Mouse (Mus musculus): ENCODE measurements around the gene Ipo5.

Gene Ipo5

DNA sequence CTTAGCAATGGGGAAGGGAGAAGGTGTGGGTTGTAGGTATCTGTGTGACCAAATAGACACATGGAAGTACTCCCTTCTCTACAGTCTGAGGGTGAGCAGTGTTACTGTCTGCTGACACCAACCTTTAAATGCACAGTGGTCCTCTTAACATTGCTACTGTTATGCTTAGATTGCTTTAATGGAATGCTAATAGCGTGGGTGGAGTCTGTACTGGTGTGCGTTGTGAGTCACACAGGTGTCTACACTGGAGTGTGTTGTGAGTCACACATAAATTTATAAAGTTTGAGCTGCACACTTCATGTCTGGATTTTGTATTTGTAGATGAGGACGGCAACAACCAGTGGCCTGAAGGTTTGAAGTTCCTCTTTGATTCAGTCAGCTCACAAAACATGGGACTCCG, 10.8 kb downstream of the Ipo5 start:
- in situ Hi-C loops (cut with MboI; ENCODE audit: low sequenced_read_pairs): no loop called here

DNA sequence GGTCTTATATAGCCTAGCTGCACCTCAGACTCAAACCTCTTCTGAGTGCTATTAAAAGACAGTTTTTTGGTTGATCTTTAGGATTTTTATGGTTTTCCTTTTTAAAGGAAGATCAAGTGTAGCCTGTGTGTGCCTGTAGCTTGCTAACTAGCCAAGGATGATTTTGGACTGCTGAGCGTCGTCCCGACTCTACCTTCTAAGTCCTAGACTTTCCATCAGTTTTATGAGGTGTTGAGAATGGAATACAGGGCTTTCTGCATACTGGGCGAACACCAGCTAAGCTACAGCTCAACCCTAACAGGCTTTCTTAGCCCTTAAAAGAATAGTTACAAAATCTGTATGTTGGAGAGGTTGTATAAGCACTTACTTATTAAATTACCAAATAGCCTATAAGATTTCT, 13.0 kb downstream of the Ipo5 start:
- in situ Hi-C loops (cut with MboI; ENCODE audit: low sequenced_read_pairs): no loop called here

DNA sequence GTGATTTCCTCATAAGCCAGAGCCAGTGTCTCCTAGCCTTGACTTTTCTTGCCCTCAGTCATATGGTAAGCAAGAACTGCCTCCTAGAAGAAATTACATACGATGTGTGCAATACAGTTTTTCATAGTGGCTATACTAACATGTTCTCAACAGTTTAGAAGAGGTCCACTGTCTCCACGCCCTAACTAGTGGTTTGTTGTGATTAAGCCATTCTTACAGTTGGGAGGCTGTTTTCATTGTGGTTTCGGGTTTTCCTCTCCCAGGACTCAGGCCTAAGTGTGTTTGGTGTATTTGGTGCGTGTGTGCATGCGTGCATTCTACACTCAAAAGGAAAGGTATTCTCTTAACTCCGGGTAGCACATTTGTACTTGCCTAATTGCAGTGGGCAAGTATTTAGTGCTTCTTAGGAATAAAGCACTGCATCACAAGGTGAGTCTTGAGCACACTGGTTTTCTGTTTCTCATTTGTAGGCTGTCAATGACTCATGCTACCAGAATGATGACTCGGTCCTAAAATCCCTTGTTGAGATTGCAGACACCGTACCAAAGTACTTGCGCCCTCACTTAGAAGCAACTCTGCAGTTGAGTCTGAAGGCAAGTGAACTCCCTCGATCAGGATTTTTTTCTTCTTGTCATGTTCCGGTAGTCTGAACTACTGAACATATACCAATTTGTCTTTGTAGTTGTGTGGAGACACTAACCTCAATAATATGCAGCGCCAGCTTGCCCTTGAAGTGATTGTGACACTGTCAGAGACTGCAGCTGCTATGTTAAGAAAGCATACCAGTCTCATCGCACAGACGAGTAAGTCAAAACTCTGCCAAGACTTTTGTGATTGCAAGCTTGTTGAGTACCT, 14.9 kb downstream of the Ipo5 start:
- in situ Hi-C loops (cut with MboI; ENCODE audit: low sequenced_read_pairs): no loop called here

DNA sequence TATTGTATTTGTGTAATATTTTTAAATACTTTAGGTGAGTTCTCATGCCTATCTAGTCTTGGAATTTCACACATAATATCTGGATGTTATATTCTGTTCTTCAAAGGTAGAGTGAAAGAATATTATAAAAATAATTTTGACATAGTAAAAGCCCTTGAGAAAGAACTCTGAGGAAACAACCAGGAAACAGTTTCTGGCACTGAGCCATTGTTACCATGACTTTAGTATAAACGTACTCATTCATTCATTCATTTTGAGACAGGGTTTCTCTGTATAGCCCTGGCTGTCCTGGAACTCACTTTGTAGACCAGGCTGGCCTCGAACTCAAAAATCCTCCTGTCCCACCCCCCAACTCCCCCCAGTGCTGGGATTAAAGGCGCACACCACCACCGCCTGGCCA, 20.2 kb downstream of the Ipo5 start:
- in situ Hi-C loops (cut with MboI; ENCODE audit: low sequenced_read_pairs): no loop called here

DNA sequence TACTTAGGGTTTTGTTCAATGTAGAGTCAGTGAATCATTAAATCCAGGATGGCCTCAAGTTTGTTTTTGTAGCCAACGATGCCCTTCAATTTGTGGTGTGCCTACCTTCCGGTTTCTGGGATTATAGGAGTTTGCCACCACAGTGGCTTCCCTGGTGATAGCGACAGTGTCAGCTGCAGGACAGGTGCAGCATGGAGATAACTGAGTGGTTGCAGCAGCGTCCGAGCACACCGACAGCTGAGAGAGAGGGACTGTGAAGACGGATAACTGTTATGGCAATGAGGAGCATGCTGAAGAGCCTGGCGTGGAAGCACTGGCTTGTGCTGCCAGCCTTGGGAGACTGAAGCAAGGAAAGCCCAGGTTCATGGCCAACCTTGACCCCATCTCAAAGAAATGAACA, 22.6 kb downstream of the Ipo5 start:
- in situ Hi-C loops (cut with MboI; ENCODE audit: low sequenced_read_pairs): no loop called here

DNA sequence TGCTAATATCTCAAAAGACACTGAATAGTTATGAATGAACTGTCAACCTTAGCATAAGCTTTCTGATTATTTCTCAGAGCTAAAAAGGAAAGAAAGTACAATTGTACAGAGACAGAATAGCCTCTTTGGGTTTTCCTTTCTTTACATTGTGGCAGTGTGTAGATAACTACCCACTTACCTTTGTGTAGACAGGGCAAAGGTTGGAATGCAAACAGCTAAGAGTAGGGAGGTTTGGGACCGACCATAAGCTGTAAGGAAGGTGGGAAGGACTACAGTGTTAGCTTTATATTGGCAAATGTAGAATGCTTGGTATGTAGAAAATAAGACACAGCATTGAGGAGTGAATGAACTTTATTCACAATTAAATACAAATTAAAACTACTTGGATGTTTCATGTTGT, 26.1 kb downstream of the Ipo5 start:
- in situ Hi-C loops (cut with MboI; ENCODE audit: low sequenced_read_pairs): no loop called here

DNA sequence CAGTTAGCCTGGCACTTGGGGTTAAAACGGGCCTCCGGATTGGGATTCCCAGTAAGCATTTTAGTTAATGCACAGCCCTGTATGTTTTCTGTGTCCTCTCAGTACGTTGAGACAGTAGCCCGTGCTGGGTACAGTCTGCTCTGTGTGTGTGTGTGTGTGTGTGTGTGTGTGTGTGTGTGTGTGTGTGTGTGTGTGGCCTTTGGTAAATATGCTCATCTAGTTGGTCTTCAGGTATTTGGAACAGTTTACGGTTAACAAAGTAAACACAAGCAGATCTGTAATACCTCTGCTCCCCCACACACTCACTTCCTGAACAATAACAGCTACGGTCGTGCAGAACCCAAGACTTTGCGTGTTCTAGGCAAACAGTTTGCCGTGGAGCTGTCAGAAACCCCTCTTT, 31.8 kb downstream of the Ipo5 start:
- in situ Hi-C loops (cut with MboI; ENCODE audit: low sequenced_read_pairs): no loop called here

DNA sequence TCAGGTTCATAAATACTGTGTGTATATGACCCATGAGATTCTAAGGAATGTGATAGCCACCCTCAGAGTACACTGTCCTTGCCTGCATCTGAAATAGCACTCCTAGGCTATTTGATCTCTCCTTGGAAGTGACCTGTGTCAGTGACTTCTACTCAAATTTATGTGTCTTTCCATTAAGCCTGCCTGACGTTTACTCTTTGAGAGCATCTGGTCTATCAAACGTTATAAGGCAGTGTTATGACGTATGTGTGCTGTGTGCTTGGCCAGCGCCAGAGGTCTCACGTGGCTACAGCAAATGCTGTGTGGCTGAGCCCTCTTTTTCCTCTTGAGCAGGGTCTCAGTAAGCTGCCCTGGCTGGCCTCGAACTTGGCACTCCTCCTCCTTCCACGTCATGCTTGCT, 34.1 kb downstream of the Ipo5 start:
- in situ Hi-C loops (cut with MboI; ENCODE audit: low sequenced_read_pairs): no loop called here

DNA sequence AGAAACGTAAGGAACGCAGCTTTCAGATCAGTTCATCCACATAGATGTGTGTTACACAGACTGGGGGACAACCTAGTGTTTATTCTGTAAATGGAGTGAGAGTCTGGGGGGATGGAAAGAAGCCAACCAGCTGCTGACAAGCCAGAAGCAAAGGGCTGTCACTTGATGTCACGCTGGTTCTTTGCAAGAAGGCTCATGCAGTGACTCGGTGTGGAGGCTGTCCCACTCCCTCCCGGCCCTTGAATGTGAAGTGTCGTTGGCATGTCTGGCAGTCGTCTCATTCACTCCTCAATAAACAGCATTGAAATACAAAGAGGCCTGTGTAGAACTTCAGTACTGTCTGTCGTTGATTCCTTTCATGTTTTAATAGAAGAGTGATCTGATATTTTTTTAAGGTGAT, 36.1 kb downstream of the Ipo5 start:
- in situ Hi-C loops (cut with MboI; ENCODE audit: low sequenced_read_pairs): no loop called here

DNA sequence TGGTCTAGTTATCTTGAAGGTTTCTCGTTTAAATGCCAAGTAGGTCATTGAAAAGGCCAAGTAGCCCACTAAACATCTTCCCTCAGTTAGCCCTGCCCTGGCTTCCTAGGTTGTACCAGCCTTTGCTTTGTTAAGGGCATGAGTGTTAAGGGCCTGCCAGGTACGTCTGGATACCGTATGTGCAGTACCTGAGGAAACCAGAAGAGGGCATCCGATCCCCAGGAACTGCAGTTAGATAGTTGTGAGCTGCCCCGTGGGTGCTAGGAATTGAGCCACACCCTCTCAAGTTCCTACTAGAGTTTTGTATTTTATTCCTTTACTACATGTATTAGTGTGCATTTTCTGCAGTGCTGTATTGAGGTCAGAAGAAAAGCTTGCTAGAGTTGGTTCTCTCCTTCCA, 38.0 kb downstream of the Ipo5 start:
- in situ Hi-C loops (cut with MboI; ENCODE audit: low sequenced_read_pairs): no loop called here

DNA sequence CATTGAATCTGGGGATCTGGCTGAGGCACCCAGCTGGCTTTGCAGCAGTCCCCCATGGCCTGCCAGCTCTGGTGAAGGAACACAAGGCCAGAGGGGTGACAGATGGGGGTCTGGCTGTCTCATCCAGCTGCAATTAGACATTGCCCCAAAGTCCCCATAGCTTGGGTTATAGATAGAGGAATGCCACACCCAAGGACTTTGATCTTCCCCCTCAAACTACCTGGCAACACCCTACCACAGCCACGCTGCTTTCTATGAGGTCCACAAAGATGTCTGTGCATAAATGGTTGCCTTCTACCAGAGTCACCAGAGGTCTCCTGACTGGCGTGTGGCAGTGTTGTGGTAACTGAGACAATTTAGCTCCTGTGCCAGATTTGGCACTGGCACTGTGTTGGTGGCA, 39.0 kb downstream of the Ipo5 start:
- in situ Hi-C loops (cut with MboI; ENCODE audit: low sequenced_read_pairs): no loop called here

DNA sequence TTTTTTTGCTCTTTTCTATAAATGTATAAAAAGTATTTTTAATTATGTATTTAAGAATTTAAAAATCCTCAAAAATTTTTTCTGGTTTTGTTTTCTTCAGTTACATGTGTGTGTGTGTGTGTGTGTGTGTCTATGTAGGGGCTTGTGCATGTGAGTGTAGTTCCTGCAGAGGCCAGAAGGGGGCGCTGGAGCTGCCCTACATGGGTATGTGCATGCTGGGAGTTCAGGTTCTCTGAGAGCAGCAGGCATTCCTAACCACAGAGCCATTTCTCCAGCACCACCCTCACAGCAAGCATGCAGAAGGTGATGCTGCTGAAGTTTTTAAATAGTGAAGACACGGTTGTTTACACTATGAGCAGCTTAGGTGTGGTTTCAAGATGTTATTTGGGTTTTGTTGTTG, 41.4 kb downstream of the Ipo5 start:
- in situ Hi-C loops (cut with MboI; ENCODE audit: low sequenced_read_pairs): no loop called here

DNA sequence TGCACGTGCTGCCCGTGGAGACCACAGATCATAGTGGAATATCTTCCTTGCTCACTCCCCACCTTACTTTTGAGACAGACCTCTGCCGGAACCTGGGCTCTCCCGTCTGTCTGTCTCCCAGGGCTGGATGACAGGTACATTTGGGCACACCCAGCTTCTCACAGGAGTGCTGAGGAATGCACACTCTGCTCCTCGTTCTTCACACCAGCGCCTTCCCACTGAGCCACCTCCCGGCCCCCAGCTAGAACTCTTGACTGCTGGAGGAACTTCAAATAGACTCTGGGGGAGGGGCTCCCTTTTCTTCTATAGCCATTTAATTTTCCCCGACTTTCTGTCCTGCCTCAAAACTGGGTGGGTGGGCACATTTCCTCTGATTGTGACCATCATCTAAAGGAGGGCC, 49.5 kb downstream of the Ipo5 start:
- in situ Hi-C loops (cut with MboI; ENCODE audit: low sequenced_read_pairs): no loop called here

DNA sequence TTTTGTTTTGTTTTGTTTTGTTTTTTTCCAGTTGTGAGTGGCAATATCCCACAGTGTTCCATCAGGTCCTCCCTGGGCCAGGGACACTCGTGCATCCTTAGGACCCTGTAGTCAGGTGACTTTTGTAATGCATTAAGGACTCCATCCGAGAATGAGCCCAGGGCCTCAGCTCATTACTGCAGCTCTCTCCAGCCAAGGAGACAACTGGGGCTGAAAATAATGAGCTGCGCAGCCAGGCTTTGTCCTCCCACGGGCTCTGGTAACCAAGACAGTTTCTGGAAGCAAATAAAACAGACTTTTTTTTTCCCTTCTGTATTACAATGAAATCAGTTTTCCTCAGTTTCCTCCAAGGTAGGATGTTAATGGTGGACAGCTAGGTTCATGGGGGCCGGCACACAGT, 50.0 kb downstream of the Ipo5 start:
- in situ Hi-C loops (cut with MboI; ENCODE audit: low sequenced_read_pairs): no loop called here

DNA sequence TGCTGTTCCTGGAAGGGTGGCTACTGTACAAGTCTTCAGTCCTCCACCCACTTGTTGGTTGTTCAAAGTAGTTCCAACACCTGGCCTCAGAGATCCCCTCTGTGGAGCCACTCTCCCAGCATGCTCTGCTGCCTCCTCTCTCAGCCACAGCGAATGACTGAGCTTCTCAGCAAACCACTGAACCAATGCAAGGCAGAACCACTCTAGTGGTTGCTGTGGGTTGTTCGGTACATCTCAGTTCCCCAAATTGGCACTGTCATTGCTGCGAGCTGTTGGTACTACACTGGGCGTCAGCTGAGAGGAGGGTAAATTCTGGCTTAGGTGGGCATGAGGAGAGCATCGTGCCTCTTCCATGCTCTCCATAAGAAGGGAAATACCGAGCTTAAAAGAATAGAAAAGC, 56.0 kb downstream of the Ipo5 start:
- in situ Hi-C loops (cut with MboI; ENCODE audit: low sequenced_read_pairs): no loop called here

DNA sequence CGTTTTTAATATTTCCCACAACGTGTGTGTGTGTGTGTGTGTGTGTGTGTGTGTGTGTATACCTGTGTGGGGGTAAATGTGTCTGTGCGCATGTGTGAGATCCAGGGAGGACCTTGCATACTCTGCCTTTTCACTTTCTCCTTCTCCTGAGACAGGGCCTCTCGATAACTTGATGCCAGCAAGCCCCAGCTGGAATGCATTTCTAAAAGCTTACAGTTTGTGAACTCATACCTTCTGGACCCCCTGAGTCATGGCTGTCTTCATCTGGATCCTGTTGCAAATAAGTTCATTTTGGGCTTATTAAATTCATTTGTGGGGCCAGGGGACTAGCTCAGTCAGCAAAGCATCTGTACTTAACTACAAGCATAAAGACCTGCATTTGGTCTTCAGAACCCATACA, 57.7 kb downstream of the Ipo5 start:
- in situ Hi-C loops (cut with MboI; ENCODE audit: low sequenced_read_pairs): no loop called here

DNA sequence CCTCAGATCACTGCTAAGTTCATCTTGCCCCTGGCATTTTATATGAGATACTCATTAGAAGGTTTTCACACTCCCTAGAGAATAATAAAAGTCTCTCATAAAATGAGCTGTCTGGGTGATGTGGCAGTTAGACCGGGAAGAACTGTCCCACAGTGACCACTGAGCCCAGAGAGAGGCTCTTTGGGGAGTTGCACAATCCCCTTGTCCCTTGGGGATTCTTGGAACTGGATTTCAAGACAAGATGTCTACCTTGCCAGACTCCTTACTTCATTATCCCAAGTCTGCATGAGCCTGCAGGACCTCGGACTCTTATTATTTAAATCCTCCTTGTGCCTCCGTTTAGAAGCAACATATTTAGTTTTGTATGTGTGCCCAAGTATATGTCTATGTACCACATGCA, 58.6 kb downstream of the Ipo5 start:
- in situ Hi-C loops (cut with MboI; ENCODE audit: low sequenced_read_pairs): no loop called here

DNA sequence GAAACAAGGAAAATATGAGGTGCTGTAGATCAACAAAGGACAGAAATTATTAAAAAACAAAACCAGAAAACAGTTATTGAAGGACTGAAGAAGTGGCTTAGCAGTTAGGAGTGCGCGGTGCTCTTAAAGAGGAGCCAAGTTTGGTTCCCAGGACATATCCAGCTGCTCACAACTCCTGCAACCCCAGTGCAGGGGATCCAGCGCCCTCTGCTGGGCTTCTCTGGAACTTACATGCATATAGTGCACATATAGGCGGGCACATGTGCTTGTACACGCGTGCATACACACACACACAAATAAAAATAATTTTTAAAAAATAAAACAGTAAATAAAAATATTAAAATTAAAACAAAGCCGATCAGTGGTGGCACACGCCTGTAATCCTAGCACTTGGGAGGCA, 59.6 kb downstream of the Ipo5 start:
- in situ Hi-C loops (cut with MboI; ENCODE audit: low sequenced_read_pairs): no loop called here

DNA sequence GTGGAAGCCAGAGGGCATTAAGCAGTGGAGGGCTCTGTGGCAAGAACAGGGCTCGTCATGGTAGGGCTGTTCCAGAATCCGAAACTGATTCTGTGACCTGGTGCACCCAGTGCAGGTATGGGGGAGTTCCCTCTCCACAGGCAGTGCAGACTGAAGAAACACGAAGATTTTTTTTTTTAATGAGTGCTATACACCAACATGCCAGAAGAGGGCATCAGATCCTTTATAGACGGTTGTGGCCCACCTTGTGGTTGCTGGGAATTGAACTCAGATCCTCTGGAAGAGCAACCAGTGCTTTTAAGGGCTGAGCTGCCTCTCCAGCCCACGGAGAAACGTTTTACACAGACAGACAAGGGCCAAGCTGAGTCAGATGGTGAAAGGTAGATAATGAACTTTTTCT, 60.3 kb downstream of the Ipo5 start:
- in situ Hi-C loops (cut with MboI; ENCODE audit: low sequenced_read_pairs): no loop called here

DNA sequence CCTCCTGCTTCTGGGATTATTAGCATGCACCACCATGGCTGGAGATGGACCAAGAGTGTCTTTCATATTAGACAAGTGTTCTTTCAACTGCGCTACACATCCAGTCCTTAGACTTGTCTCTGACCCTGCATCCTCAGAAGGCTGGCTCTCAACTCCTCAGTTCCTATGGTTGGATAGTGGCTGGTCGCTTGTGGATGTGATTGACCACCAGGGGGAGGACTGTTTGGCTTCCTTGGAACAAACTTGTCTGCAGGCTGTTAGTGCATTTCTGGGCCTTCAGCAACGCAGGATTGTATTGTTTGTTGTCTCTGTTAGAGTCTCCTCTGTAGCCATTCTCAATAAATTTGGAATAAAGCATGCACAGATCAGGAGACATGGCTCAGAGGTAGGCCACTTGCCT, 68.5 kb downstream of the Ipo5 start:
- in situ Hi-C loops (cut with MboI; ENCODE audit: low sequenced_read_pairs): no loop called here

DNA sequence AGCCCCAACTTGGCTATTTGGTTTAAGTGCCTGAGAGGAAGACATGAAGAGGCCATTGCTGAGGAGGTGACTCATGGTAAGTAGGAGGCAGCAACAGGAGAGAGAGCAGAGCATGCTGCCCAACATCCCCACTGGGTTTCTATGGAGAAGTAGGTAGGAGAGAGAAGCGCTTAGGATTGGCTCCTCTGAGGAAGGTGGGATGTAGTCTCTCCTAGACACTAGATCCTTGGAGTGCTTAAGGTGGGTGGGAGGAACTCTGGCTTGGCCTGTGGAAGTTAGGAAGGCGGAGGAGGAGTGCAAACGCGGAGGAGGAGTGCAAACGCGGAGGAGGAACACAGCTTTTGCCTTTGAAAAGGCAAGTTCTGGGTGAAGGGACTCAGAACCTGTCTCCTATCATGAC, 78.1 kb downstream of the Ipo5 start:
- in situ Hi-C loops (cut with MboI; ENCODE audit: low sequenced_read_pairs): no loop called here
